Mouse (Mus musculus): Measurements from ENCODE around the gene Klk4. TPM values are rescaled to one million over a fixed set of nuclear protein-coding genes. Genes with fewer than 3 reads are reported as not detected.

Gene Klk4
- 0.10 TPM in 1 of 2 replicates, not detected in the other for polyA plus RNA-seq (2016; fragmentation: Nextera tagmentation; extraction: Ambion mirVana)

DNA sequence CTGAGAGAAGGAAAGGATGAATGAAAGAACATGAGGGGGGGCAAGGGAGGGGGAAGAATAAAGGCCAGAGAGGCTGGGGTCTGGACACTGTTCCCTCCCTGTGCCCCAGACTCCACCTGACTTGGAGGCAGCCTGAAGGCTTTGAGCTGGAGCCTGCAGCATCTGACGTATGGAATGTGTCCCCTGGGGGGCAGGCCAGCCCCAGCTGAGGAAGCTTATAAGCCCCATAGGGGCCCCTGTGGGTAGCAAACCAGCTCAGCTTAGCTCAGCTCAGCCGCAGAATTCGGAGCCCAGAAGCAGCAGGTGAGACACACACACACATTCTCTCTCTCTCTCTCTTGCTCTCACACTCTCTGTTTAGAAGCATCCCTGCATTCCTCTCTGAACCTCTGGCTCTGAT is at the start of gene Klk4:
Gene Klk4 (plus strand): TSS at position 249 of the 400 bp plus-strand sequence.
- Histone ChIP-seq H3K4me3 (no peak within 1 kb of the TSS), H3K4me1 (no peaks in the 10 kb centered on the region), H3K27me3 (ENCODE audit: insufficient read depth, poor library complexity, severe bottlenecking) (peaks cover 54% of the 10 kb centered on the region), H3K36me3 (no peaks in the 10 kb centered on the region), H3K27ac (no peak within 1 kb of the TSS), H3K9me3 (no peaks in the 10 kb centered on the region)
- 6% methylated on average over 3 of the region's 3 CpGs for WGBS
- DNase-seq (ENCODE audit: low spot score) = no peak

DNA sequence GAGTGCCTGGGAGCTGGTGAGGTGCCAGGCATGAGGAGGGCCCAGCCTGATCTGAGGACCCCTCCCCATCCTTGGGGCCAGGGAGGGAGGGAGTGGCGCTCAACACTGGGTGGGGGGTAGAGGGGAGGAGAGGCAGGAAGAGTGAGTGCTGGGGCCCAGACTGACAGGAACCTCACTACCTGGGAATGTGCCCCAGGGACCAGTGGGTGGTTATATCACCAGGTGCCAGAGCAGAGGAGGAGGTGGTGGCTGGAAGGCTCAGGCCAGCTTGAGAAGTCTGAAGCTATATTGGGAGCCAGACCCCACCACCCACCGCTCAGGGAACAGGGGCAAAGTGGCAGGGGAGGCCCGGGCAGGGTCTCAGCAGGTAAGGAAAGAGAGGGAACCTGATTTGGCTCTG is 39.3 kb upstream of the Klk4 start, which contains the start of gene Klk5:
Gene Klk5 (plus strand): TSS at position 271 of the 400 bp plus-strand sequence.
- 26% methylated on average over 3 of the region's 3 CpGs for WGBS
- no peak within 1 kb of the TSS for H3K27ac ChIP-seq
- no peak within 1 kb of the TSS for H3K4me3 ChIP-seq
- H3K9me3 ChIP-seq = no peaks in the 10 kb centered on the region
- H3K36me3 ChIP-seq = no peaks in the 10 kb centered on the region
- no peak for DNase-seq (ENCODE audit: low spot score)
- no peaks in the 10 kb centered on the region for H3K27me3 ChIP-seq (ENCODE audit: insufficient read depth, poor library complexity, severe bottlenecking)
- H3K4me1 ChIP-seq = no peaks in the 10 kb centered on the region

DNA sequence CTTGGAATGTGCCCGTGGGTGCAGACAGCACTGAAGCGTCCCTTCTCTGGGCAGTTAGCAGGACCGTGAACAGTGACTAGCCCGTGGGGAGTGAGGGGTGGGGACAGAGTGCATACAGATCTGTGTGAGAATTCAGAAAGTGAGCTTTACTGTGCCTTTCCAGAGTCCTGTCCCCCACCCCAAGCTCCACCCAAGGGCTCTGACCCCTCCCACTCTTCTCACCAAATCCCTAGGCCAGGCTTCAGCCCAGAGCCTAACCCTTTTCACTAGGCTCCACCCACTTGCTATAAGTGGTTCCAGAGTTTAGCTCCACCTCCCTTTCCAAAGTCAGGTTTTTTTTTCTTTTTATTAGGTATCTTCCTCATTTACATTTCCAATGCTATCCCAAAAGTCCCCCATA is 37.2 kb upstream of the Klk4 start:
- no peaks in the 10 kb centered on the region for H3K27me3 ChIP-seq (ENCODE audit: insufficient read depth, poor library complexity, severe bottlenecking)
- no peaks in the 10 kb centered on the region for H3K4me1 ChIP-seq
- H3K27ac ChIP-seq = no peak overlapping the region
- no peak overlapping the region for H3K4me3 ChIP-seq
- no peak for DNase-seq (ENCODE audit: low spot score)
- H3K36me3 ChIP-seq = no peaks in the 10 kb centered on the region
- no peaks in the 10 kb centered on the region for H3K9me3 ChIP-seq
- 80% methylated on average over 4 of the region's 4 CpGs for WGBS

DNA sequence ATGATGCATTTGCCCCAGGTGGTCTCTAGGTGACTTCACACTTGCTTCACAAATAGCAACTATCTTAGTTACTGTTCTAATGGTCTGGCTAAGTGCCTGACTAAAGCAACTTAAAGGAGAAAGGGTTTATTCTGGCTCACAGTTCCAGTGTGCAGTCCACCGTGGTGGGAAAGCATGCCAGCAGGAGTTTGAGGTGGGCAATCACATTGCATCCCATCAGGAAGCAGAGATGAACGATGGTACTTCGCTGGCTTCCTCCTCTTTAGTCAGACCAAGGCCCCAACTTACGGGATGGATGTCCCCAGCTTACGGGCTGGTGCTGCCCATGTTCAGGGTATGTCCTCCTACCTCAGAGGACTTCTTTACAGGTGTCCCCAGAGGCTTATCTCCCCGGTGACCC is 29.3 kb upstream of the Klk4 start:
- H3K4me1 ChIP-seq = no peaks in the 10 kb centered on the region
- H3K27ac ChIP-seq = no peak overlapping the region
- no peaks in the 10 kb centered on the region for H3K27me3 ChIP-seq (ENCODE audit: insufficient read depth, poor library complexity, severe bottlenecking)
- H3K9me3 ChIP-seq = peaks cover 3% of the 10 kb centered on the region; the same call in 1 of the 2 replicates
- H3K4me3 ChIP-seq = no peak overlapping the region
- H3K36me3 ChIP-seq = no peaks in the 10 kb centered on the region
- WGBS = 78% methylated on average over 6 of the region's 6 CpGs
- DNase-seq (ENCODE audit: low spot score) = peak; percentile 56

DNA sequence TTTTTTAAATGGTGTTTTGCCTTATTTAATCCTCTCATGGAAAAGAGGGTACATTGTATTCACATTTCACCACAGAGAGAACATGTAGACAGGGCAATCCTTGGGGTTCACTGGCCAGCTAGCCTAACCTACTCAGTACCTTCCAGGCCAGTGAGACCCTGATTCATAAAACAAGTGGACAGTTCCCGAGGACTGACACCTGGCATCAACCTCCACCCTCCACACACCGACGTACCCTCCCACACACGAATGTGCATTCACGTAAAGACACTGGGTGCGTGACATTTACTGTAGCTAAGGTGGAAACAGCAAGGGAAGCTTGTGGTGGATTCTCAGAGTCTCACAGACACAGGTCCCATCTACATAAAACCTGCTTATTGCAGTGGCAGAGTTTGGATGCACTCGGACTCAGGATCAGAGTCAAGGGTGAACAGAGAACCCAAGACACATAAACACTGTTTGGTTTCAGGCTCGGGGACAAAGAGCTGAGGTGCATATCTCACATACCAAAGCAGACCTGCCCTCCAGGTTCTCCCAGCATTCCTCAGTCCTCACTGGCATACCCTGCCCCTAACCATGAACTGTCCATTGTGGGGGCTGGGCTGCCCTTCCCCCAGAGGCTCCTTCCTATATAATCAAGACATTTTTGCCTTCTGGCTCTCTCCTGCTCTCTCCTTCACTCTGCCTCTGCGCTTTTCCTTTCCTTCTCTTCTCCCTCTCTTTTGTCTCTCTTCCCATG is 26.1 kb upstream of the Klk4 start:
- no peaks in the 10 kb centered on the region for H3K4me1 ChIP-seq
- H3K27ac ChIP-seq = no peak overlapping the region
- DNase-seq (ENCODE audit: low spot score) = peak; percentile 61
- peaks cover 3% of the 10 kb centered on the region; the same call in 1 of the 2 replicates for H3K9me3 ChIP-seq
- 77% methylated on average over 9 of the region's 9 CpGs for WGBS
- H3K27me3 ChIP-seq (ENCODE audit: insufficient read depth, poor library complexity, severe bottlenecking) = no peaks in the 10 kb centered on the region
- H3K4me3 ChIP-seq = no peak overlapping the region
- no peaks in the 10 kb centered on the region for H3K36me3 ChIP-seq

DNA sequence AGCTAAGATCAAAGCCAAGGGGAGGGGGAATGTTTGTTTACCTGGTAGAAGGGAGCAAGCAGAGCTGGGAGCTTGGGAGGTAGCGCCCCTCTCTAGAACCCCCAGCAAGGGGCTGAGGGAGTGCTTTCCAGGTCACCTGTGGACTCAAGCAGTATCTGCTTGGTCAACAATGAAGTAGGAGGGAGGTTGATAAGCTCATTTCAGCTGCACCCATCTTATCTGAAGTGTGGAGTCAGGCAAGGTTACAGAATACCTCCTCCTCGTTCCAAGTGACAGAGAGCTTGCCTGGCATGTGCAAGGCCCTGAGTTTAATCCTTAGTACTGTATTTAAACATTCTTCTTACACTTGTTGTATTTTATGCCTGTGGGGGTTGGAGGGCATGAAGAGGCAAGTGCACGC is 25.3 kb upstream of the Klk4 start:
- WGBS = 47% methylated on average over 3 of the region's 3 CpGs
- no peaks in the 10 kb centered on the region for H3K36me3 ChIP-seq
- DNase-seq (ENCODE audit: low spot score) = no peak
- no peaks in the 10 kb centered on the region for H3K4me1 ChIP-seq
- H3K27me3 ChIP-seq (ENCODE audit: insufficient read depth, poor library complexity, severe bottlenecking) = no peaks in the 10 kb centered on the region
- H3K27ac ChIP-seq = no peak overlapping the region
- no peak overlapping the region for H3K4me3 ChIP-seq
- H3K9me3 ChIP-seq = peaks cover 3% of the 10 kb centered on the region; the same call in 1 of the 2 replicates

DNA sequence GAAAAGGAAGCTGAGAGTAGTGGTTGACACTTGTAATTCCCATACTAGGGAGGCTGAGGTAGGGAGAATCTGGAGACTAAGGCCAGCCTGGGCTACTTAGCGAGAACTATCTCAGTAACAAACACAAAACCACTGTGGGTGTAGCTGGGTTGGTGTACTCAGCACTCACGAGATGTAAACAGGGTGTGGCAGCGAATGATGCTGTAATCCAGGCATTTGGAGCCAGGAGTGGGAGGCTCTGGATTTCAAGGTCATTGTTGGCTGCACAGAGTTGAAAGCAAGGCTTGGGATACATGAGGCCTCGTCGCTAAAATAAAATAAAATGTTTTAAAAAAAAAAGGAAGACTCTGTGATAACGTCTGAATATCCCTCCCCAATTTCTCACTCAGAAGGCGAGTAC is 24.7 kb upstream of the Klk4 start:
- no peaks in the 10 kb centered on the region for H3K4me1 ChIP-seq

DNA sequence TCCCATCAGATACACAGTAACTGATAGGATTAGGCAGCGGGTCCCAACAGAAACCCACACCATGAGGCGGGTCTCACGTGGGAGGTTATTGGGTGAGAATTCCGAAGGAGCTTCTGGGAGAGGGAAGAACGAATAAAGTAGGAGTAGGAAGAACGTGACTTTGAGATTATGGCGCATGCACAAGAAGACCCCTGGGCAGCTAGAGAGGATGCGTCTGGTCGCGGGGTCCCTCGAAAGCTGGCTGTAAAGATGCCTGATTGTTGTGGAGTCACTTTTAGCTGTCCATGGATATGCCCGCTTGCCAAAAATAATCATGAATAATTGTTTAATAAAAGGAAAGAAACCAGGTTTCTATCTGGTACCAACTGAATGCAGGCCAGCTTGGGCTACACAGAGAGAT is 23.5 kb upstream of the Klk4 start:
- H3K27me3 ChIP-seq (ENCODE audit: insufficient read depth, poor library complexity, severe bottlenecking) = no peaks in the 10 kb centered on the region
- peak; percentile 59 for DNase-seq (ENCODE audit: low spot score)
- H3K27ac ChIP-seq = no peak overlapping the region
- H3K36me3 ChIP-seq = no peaks in the 10 kb centered on the region
- H3K9me3 ChIP-seq = no peaks in the 10 kb centered on the region
- 86% methylated on average over 12 of the region's 12 CpGs for WGBS
- H3K4me3 ChIP-seq = no peak overlapping the region
- no peaks in the 10 kb centered on the region for H3K4me1 ChIP-seq

More for the DNA sequence above, 24.7 kb upstream of the Klk4 start:
- no peak overlapping the region for H3K27ac ChIP-seq
- no peaks in the 10 kb centered on the region for H3K27me3 ChIP-seq (ENCODE audit: insufficient read depth, poor library complexity, severe bottlenecking)
- DNase-seq (ENCODE audit: low spot score) = peak; percentile 17
- H3K4me3 ChIP-seq = no peak overlapping the region
- no peaks in the 10 kb centered on the region for H3K36me3 ChIP-seq
- 70% methylated on average over 7 of the region's 7 CpGs for WGBS
- H3K9me3 ChIP-seq = peaks cover 3% of the 10 kb centered on the region; the same call in 1 of the 2 replicates

DNA sequence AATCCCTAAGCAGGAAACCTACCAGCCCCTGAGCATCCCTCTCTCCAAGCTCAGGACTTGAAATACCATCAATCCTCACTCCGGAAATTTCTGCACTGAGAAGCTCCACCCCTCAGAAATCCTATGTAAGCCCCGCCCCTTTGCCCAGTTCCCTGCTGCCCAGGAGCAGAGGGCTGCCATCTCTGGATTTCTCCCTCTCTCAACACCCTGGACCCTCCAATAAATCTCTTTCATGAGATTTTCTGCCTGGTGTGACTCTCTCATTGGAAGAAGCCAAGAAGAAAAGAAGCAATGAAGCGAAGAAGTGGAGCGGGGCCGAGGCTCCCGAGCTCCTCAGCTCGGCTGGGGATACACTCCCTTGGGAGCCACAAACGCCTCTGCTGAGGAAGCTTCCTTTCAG is 20.5 kb upstream of the Klk4 start:
- H3K27me3 ChIP-seq (ENCODE audit: insufficient read depth, poor library complexity, severe bottlenecking) = no peaks in the 10 kb centered on the region
- no peaks in the 10 kb centered on the region for H3K36me3 ChIP-seq
- 82% methylated on average over 8 of the region's 8 CpGs for WGBS
- no peaks in the 10 kb centered on the region for H3K9me3 ChIP-seq
- H3K27ac ChIP-seq = no peak overlapping the region
- no peak overlapping the region for H3K4me3 ChIP-seq
- DNase-seq (ENCODE audit: low spot score) = peak; percentile 54
- H3K4me1 ChIP-seq = no peaks in the 10 kb centered on the region

DNA sequence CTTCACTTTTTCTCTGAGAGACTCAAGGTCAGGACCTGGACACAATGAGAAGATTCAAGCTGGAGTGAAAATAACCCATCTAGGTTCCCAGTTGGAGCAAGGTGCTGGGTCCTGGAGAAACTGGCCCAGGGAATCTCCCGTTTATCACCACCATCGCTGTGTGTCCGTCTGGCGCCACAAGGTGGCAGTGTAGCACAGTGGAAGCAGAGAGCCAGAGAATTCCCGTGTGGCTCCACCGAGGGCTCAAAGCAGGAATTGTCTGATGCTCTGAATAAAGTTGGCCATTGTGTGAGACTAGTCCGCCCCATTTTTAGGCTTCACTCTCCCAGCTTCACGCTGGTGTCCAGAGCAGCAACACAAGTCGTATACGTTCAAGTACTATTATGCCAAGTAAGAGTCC is 7.7 kb upstream of the Klk4 start:
- peak; percentile 84 for DNase-seq (ENCODE audit: low spot score)
- Histone ChIP-seq H3K9me3 (no peaks in the 10 kb centered on the region), H3K27ac (no peak overlapping the region), H3K36me3 (no peaks in the 10 kb centered on the region), H3K4me1 (no peaks in the 10 kb centered on the region), H3K4me3 (no peak overlapping the region), H3K27me3 (ENCODE audit: insufficient read depth, poor library complexity, severe bottlenecking) (peaks cover 9% of the 10 kb centered on the region; the same call in 1 of the 2 replicates)
- 6% methylated on average over 10 of the region's 10 CpGs for WGBS

DNA sequence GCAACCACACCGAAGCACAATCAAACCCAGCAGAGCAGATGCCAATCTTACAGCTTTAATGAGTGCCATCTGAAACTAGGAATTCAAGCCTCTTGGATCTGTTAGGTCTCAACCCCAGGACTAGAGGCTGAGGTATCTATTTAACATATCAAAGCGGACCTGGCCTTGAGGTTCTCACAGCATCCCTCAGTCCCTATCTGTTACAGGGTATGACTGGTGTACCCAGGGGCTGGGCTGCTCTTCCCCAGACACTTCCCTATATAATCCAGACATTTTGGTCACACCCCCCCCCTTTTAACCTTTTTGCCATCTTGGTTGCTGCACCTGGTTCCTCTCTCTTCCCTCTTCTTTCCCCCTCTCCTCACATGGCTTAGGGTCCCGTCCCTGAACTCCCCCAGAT is 7.3 kb upstream of the Klk4 start:
- H3K27ac ChIP-seq = no peak overlapping the region
- H3K27me3 ChIP-seq (ENCODE audit: insufficient read depth, poor library complexity, severe bottlenecking) = peaks cover 9% of the 10 kb centered on the region; the same call in 1 of the 2 replicates
- H3K4me1 ChIP-seq = no peaks in the 10 kb centered on the region
- H3K36me3 ChIP-seq = no peaks in the 10 kb centered on the region
- H3K4me3 ChIP-seq = no peak overlapping the region
- 66% methylated on average over 3 of the region's 3 CpGs for WGBS
- no peak for DNase-seq (ENCODE audit: low spot score)
- no peaks in the 10 kb centered on the region for H3K9me3 ChIP-seq

DNA sequence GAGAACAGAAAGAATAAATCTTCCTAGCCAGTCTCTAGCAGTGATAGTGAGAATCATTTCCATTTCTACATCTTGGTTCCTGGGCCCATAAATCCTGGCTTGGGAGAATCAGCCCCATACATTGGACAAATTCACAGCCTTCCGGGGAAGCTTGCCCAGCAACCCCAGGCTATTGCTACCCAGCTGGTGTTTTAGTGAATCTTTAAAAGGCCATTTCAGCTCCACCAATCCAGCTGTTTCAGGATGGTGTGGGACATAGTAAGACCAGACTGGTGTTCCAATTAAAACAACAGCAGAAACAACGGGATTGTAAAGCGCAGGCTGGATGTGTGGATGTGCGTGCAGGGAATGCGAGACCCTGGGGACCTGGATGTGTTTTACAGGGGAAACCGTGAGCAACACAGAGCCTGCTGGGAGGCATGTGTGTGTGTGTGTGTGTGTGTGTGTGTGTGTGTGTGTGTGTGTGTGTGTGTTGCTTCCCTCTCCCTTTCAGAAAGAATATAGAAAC is 6.0 kb upstream of the Klk4 start:
- H3K27me3 ChIP-seq (ENCODE audit: insufficient read depth, poor library complexity, severe bottlenecking) = peaks cover 14% of the 10 kb centered on the region; the same call in 1 of the 2 replicates
- no peaks in the 10 kb centered on the region for H3K9me3 ChIP-seq
- 84% methylated on average over 6 of the region's 6 CpGs for WGBS
- no peaks in the 10 kb centered on the region for H3K4me1 ChIP-seq
- no peaks in the 10 kb centered on the region for H3K36me3 ChIP-seq
- H3K27ac ChIP-seq = no peak overlapping the region
- no peak for DNase-seq (ENCODE audit: low spot score)
- no peak overlapping the region for H3K4me3 ChIP-seq

DNA sequence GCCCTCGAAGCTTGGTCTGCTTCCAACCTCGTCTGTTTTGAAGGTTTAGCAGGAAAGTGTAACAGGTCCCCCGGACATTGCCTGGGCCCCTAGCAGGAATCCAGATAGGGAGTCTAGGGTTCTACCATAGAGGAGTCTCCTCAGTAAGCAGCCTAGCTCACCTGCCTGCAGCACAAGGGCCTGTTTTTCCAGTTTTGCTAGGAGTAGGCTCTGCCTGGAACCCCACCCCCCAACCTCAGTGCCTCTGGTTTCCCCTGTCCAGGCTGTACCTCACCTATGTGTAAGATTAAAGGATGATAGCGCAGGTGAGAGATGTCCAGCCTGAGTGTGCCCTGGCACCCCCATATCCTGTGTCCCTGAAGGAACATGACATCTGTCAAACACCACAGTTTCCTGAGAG is 4.5 kb upstream of the Klk4 start:
- H3K27me3 ChIP-seq (ENCODE audit: insufficient read depth, poor library complexity, severe bottlenecking) = peaks cover 16% of the 10 kb centered on the region
- DNase-seq (ENCODE audit: low spot score) = no peak
- H3K4me3 ChIP-seq = no peak overlapping the region
- no peak overlapping the region for H3K27ac ChIP-seq
- WGBS = 78% methylated on average over 4 of the region's 4 CpGs
- H3K4me1 ChIP-seq = no peaks in the 10 kb centered on the region
- no peaks in the 10 kb centered on the region for H3K9me3 ChIP-seq
- no peaks in the 10 kb centered on the region for H3K36me3 ChIP-seq

Measured in heart, embryonic 10.5 days (tissue).